Mouse (Mus musculus): ENCODE data around the gene 1810043G02Rik. TPM values are rescaled to one million over a fixed set of nuclear protein-coding genes. Genes with fewer than 3 reads are reported as not detected.
"Not testable (repeated sequence)": the region's sequence is repeated elsewhere in the genome, so short reads cannot be mapped to it uniquely, and the experiment has no call there.

Gene 1810043G02Rik
- 1 to 10 TPM; 7.9 to 9.3 TPM for total RNA-seq (2021)

DNA sequence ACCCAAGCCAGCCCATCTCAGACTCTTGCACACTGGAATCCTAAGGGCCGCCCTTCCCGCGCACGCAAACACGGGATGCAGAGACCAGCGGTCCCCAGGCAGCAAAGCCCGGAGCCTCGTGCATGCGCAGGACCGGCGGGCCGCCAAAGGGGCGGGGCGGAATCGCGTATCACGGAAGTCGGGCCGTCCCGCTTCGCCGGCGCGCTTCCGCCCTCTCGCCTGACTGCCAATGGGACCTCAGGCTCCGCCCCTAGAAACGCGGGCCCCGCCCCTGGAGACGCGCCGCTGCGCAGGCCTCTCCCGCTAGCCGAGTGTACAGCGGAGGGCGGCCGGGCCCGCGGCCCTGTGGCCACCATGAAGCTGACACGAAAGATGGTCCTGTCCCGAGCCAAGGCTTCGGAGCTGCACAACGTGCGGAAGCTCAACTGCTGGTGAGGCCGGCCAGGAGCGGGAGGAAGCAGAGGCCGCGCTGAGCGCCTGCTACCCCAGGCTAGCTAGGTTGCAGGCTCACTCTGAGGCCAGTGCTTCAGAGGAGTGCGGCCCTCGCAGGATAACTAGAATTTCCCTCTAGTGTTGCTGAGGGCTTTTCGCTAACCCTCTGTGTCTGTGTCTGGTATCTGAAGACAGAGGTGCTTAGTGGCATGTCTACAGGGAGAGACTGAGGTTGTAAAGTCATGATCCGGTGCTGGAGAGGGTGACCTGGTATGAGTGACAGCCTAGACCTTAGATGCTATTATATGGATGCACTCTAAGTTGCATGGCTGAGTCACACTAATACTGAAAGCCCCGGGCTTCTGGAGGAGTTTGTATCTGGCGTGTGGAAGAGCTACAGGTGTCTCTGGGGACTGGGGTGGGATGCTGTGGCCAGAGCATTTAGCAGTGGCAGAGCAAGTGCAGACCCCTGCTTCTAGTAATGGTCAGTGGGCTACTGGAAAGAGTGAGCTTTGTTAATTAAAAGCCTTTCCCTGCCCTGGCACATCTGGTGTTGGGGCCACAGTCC lies at the start of gene 1810043G02Rik:
Gene 1810043G02Rik, plus strand, starts transcription at position 174 of the 1,000 bp plus-strand sequence.
- peak; percentile 100 for DNase-seq
- intact Hi-C loops (cut with DNase I), result no loop called here

DNA sequence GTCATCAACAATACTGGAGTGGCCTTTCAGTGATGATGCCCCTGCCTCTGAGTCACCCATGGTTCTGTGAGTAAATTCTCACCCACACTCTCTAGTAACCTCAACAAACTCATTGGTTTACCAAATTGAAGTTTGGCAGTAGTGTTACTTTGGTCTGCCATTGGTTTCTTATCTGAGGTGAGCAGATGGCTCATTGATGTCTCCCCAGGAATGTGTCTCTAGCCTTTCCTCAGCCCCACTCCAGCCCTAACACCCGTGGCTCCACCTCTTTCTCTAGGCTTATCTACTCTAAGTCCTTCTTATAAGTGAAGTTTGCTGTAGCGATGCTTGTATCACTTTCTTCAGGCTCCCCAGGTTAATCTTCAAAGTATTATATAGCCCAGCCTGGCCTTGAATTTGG lies 38.6 kb upstream of the 1810043G02Rik start:
- intact Hi-C loops (cut with DNase I), result no loop called here
- DNase-seq, result no peak

DNA sequence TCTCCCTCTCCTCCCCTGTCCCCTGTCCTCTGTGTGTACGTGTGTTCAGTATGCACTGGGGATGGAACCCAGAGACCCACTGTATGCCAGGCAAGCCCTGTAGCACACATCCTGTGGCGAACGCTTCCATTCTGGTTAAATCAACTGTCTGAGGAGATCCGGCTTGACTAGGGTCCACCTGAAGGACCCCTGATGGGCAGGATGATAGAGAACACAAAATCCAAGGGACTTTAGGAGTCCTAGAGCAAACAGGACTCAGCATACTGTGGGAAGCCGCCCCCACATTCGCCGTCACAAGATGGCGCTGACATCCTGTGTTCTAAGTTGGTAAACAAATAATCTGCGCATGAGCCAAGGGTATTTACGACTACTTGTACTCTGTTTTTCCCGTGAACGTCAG lies 27.9 kb upstream of the 1810043G02Rik start:
- intact Hi-C loops (cut with DNase I); DNase-seq: not testable (repeated sequence)

DNA sequence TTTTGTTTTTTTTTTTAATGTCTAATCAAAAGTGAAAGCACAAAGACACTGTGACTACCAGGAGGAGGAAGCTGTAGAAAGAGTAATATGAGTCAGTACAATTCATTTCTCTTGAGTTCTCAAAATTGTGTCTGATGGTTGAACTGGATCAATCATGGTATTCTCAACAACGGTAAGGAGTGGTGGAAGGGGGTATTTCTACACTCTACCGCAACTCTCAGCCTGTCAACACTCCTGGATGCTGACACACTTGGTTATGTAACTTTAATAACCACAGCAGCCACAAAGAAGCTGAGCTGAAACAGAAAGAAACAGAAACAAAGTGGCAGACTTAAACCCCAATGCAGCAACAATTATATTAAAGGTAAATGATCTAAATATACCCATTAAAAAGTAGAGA lies 15.6 kb upstream of the 1810043G02Rik start:
- DNase-seq, result no peak

DNA sequence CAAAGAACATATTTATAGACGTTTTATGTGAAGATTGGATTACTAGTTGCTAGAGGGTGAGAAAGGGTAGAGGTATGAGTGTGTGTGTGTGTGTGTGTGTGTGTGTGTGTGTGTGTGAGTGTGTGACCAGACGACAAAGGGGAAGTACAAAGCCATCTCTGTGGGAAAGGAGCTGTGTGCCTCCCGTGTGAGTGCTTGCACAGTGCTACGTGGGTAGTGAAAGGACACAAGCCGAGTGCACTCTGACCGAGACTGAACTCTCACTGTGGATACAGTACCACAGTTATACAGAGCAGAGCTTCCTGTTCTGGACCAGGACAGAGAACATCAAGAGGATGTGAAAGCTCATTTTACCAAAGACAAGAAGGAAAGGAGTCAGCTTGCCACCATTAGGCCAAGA lies 14.4 kb upstream of the 1810043G02Rik start:
- no peak for DNase-seq
- intact Hi-C loops (cut with DNase I), result no loop called here

More for the DNA sequence above, 15.6 kb upstream of the 1810043G02Rik start:
- intact Hi-C loops (cut with DNase I), result no loop called here

DNA sequence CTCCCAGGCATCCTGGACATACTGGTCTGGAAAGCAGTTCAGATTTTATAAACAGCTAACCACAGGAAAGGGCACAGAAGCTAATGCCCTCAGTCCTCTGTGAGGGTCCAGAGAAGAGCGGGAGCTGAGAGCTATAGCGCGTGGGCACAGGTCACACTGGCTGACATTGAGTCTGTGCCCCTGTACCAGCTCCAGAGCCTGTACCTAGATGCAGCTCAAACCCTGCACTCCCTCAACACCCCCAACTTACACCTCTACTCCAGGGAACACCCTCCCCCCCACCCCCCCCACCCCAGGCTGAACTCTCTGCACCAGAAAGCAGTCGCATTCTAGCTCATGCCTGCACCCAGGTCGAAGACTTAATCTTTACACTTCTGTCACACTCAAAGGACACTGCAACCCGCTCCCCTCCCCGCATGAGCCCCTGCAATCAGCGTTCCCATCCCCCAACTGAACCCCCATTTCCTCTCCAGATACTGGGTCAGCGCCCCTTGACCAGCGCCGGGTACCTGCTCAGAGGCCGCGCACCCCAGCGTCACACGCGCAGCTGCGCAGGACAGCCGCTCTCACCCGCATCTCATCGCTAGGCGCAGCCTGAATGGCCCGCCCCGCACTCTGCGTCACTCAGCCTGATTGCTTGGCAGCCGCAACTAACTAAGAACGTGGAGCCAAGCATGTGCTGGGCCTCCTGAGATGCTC lies 8.9 kb upstream of the 1810043G02Rik start:
- intact Hi-C loops (cut with DNase I), result no loop called here
- DNase-seq, result peak; percentile 46 to 53

DNA sequence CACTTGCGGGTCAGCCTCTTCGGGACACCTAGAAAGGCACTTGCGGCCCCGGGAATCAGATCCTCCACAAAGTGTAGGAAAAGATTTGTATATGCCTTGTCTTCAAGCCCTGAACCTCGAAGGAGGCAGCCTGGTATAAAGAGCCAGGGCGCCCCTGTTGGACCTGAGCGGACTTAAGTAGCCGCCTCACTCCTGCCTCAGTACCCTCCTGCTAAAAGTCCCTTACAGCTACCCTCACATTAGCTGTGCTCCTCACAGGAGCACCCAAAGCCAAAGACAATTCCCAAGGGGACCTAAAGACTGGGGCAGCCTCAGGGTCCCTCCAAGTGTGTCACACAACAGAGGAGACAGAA lies 8.4 kb upstream of the 1810043G02Rik start:
- DNase-seq, result no peak
- intact Hi-C loops (cut with DNase I), result no loop called here

DNA sequence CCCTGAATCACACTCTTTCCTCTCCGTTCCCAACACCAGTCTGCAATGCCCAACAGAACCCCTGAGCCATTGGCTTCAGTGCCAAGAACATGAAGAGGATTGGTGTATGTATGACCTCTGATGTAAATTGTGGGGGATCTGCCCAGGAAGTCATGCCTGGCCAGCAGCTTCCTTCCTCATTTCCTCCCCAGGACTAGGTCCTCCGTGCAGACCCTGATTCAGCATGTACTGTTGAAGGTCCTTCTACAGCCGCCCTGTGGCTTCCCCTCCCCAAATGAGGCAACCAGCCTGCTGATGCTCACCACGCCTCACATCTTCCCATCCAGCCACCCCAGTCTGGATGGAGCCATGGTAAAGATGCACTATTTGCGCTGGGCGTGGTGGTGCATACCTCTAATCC lies 7.8 kb upstream of the 1810043G02Rik start, which contains the start of gene Trpm2:
Gene Trpm2, minus strand, starts transcription at position 83 of the 400 bp plus-strand sequence.
- intact Hi-C loops (cut with DNase I), result no loop called here
- no peak for DNase-seq

DNA sequence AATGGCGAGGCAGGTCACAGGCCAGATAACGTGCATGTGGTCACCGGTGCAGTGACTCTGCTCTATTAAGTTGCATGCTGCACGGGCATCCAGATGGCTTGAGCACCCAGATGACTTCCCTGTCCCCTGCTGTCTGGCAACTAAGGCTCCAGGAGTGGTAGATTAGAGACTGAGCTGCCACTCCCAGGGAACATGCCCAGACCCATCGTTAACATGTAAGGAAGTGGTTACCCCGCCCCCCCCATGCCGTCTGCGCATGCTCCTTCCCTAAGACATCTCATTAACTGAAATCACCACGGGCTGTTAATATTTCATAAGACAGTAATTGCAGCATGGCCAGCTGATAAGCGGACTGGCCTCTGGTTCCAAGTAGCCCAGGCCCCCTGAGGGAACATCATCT lies 7.1 kb upstream of the 1810043G02Rik start:
- intact Hi-C loops (cut with DNase I), result no loop called here
- no peak for DNase-seq

DNA sequence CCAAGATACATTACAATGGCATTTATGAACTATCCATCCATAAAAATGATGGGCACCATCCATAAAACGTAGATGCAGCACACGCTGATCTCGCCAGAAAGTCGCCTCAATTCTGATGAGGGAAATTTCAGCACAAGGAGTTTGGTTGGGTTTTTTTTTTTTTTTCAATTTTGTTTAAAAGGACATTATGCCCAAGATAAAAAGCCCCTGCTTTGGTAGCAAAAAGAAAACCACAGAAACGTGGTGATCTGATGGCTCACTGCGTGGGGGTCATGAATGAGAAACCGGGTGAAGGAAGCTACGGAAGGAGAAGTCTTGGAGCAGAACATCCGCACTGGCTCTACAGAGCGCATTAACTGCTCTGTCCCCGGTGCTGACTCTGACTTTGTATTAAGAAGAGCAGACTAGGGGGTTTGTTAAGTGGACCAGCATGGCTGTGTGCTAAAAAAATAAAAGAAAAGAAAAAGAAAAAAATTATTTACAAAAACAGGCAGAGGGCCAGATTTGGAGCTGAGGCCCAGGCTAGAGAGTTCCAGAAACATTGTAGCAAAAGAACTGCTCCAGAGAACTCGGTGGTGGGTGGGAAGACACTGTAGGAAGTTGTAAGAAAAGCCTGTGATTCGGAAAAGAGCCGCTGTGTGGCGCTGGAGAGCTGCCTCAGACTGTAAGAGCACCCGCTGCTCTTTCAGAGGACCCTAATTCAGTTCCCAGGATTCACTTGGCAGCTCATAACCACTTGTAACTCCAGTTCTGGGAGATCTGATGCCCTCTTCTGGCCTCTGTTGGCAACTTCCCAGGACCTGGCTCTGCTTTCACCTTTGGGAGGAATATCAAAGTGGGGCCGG lies 6.4 kb upstream of the 1810043G02Rik start:
- peak in 1 of 2 experiments; percentile 51 for DNase-seq
- intact Hi-C loops (cut with DNase I), result no loop called here

DNA sequence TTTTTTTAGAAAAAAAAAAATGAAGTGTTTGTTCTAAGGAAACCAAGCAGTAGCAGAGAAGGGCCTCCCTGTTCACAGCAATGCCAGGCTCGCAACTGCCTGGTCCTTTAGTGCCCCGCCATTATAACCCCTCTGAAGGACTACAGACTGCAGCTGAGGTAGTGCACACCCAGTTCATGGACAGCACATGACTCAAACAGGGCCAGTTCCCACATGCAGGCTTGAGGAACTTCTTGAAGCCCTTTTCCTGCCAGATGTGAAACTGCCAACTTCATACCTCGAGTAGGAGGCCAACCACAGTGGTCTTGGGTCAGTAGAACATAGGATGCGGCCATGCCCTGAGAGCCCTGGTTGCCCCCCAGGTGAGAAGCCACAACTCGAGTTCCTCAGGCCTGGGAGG lies 4.0 kb upstream of the 1810043G02Rik start:
- intact Hi-C loops (cut with DNase I), result no loop called here
- DNase-seq, result no peak

DNA sequence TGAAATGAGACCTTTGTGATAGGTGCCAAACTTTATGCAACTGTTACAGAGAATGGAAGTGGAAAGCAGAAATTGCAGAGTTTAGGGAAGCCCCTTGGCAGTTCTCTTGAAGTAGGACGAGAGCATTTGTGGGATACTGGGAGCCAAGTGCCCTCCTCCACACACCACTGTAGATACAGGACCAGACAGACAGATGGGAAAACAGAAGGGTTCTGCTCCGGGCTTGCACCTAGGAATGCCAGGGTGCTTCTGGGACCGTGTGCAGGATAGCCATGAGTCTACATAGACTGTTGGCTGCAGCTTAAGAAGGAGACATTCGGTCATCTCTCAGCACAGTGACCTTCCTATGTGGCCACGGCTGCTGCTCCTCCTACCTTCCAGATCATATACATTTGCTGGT lies 3.5 kb upstream of the 1810043G02Rik start:
- no peak for DNase-seq
- intact Hi-C loops (cut with DNase I), result no loop called here

DNA sequence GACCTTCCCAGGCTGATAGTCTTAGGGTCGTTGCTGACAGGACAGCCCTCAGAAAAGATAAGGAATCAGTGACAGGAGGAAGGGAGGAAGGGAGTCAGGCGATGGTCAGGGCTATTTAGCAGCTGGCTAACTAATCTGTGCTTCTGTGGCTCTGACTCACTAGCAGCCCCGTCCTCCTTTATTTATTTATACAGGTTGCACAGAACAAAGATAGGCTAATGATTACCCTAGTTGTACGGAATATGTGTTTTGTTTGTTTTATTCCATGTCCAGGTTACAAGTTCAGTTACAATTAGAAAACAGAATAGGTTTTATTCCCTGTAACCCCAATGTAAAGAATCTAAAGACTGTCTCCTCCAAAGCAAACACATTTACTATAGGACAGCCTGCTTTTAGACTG lies 2.7 kb upstream of the 1810043G02Rik start:
- intact Hi-C loops (cut with DNase I), result no loop called here
- DNase-seq, result no peak

DNA sequence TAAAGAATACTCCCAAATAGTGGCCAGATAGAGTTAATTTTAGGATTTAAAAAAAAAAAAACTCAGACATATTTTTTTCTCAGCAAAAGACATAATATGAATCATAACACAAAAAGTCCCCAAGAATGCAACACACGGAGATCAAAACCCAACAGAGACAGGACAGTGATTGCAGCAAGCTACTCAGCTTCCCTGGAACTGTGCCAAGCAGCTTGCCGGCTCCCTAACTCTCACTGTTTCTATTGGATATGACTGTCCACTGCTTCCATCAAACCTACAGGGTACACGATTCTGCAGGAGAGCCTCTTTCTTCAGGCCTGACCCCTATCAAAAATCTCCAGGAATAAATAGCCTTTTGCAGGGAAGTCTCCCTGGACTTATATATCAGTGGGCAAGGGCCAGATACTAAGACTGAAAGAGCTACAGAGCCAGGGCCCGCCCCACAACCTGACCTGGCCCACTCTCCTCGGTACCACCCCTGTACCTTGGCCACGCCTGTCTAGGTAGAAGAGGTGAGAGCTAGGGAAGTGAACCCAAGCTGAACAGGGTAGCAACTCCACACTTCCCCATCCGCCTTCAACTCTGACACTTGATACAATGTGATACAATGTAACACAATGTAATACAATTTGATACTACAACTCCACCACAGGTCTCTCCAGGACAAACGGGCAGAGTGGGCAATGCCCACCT lies 1.7 kb upstream of the 1810043G02Rik start:
- DNase-seq, result no peak
- intact Hi-C loops (cut with DNase I), result no loop called here

DNA sequence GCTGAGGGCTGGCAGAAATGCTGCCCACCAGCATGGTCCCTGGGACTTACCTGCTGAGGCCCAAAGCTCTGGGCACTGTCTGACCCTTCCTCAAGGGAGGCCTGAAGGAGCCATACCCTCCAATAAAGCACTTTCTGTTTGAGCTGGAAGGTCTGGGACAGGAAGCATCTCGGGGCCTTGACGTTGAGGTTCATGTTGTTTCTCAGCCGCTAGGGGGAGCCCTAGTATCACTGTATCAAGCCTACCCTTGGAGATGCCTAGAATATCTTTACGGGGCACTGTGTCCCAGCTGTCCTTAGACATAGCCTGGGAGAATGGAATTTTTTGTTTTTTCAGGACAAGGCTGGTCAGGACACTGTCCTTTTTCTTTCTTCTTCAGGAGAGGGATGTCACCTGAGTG lies 6.3 kb downstream of the 1810043G02Rik start:
- intact Hi-C loops (cut with DNase I), result loop anchor here (2.0 to 5.0 kb wide), 2 partner anchors 24 to 43 kb away; no protein-coding TSS in a partner anchor
- peak; percentile 82 to 90 for DNase-seq

DNA sequence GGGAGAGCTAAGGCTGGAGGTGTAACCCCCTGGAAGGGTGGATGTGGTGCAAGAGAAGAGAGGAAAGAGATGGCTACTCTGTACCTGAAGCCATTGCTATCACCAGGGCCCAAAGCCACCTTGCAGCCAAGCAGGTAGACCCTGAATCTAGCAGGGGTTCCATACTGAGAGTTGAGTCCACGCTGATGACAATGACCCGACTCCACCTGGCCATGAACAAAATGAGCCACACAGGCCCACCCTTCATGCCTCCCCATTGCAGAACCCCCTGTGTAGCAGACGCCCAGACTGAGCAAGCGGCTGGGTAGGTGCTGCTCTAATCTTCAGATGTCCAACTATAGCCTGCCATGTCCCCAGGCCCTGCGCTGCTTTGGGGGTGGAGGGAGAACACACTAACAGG lies 7.5 kb downstream of the 1810043G02Rik start:
- intact Hi-C loops (cut with DNase I), result loop anchor here (2.0 to 5.0 kb wide), 2 partner anchors 23 to 42 kb away; no protein-coding TSS in a partner anchor

DNA sequence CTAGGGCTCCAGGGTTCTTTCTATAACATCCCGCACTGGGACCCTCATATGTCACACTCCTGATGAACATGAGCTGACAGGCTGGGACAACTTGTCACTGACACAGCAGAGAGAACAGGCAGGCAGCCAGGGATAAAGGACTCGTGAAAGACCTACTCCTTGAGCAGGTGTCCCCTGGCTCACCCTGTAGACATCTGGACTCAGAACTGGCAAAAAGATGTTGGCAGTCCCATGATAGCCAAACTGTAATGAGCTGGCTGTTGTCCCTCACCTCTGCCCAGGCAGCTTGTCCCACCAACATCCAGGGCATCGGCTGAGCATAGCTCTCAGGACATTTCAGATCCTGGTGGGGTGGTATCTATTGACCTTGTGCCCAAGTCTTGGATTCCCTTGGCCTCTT lies 17.3 kb downstream of the 1810043G02Rik start:
- DNase-seq, result no peak
- intact Hi-C loops (cut with DNase I), result no loop called here

More for the DNA sequence above, 7.5 kb downstream of the 1810043G02Rik start:
- DNase-seq, result no peak

DNA sequence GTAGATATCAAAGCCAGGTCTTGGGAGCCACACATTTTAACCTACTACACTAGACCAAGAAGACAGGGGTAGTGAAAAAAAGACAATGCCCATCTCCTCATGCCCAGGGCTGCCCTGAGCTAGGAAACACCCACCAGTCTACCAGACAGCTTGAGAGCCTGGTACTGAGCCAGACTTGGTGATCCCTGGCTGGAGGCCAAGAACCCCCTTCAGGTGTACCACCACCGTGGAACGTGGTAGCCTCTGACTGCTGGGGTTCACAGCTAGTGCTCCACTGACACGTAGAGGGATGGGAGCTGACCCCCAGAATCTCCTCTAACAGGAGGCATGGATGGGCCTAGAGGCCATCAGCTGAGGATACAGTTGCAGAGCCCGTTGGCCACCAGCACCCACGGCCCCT lies 21.9 kb downstream of the 1810043G02Rik start:
- DNase-seq, result no peak
- intact Hi-C loops (cut with DNase I), result loop anchor here (10.0 kb wide), 1 partner anchor 575 kb away; the partner anchor contains the start of gene Ilvbl

DNA sequence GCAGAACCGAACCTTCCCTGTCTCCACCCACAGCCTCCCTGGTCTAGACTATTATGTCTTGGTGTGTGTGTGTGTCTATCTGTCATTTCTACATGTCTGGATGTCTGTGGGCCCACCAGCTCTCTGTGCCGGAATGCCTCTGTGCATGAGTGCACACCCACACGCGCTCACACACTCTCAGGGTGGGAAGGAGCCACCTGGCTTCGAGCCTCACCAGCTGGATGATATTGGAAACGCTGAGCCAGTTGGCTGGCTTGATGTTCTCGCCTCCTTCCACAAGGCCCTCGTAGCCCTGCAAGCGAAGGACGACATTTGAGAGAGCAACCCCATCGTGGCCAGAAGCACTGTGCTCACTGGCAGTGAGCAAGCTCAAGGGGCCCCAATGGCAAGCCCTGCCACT lies 23.5 kb downstream of the 1810043G02Rik start:
- intact Hi-C loops (cut with DNase I), result loop anchor here (10.0 kb wide), 1 partner anchor 573 kb away; the partner anchor contains the start of gene Ilvbl
- DNase-seq, result peak; percentile 67 to 68

DNA sequence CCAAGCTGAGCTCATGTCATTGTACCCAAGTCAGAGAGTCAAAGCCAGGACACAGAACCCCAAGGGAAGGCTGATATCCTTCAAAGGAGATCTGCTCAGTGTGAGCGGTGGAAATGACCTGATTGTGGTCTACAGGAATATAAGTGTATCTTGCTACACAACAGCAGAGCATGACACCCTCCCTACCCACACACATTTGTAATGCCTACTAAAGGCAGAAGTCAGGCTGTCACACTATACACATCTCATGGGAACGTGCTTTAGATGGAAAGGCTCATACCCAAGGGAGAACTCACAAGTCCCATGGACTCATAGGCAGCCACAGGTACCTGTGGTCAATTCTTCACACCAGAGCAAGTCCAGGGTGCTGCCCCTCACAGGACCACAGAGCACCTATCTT lies 24.0 kb downstream of the 1810043G02Rik start:
- intact Hi-C loops (cut with DNase I), result loop anchor here (10.0 kb wide), 1 partner anchor 572 kb away; the partner anchor contains the start of gene Ilvbl
- DNase-seq, result no peak
